Mouse (Mus musculus) hindbrain, postnatal 0 days (tissue): ENCODE results near the gene Tnk1. TPM values are rescaled to one million over a fixed set of nuclear protein-coding genes. Genes with fewer than 3 reads are reported as not detected.
A peak's percentile ranks its signal among the peaks of the same experiment; 100 is the strongest.

Experiments
- ATAC-seq: fragments of 200-750 bp; cut with Nextera tagmentation; 2 replicates; pipeline ENCODE4 v1.8.0; 2017; ENCODE audit warnings: mild to moderate bottlenecking, moderate TSS enrichment, moderate library complexity
- DNase-seq: peaks from one replicate; pipeline ENCODE4 v3.0.0-alpha.2; 2015; ENCODE audit warnings: low spot score
- H3K27ac ChIP-seq: fragments of 300-500 bp; sonication (generic); 2 replicates; pipeline ENCODE4 v1.5.1; 2014; ENCODE audit warnings: mild to moderate bottlenecking
- H3K27me3 ChIP-seq: fragments of 300-500 bp; sonication (generic); 2 replicates; pipeline ENCODE4 v1.6.1; 2014; ENCODE audit warnings: low read length, mixed read lengths; ENCODE audit not compliant: insufficient read depth
- H3K36me3 ChIP-seq: fragments of 300-500 bp; sonication (generic); 2 replicates; pipeline ENCODE4 v1.6.1; 2014; ENCODE audit warnings: low read length, mixed read lengths; ENCODE audit not compliant: insufficient read depth
- H3K4me1 ChIP-seq: fragments of 300-500 bp; sonication (generic); 2 replicates; pipeline ENCODE4 v1.6.1; 2014; ENCODE audit warnings: antibody characterized with exemption, low read length, mixed read lengths; ENCODE audit not compliant: insufficient read depth
- H3K4me2 ChIP-seq: fragments of 300-500 bp; sonication (generic); 2 replicates; pipeline ENCODE4 v1.6.1; 2014; ENCODE audit warnings: low read depth, mild to moderate bottlenecking, low read length, moderate library complexity, mixed read lengths
- H3K4me3 ChIP-seq: fragments of 300-500 bp; sonication (generic); 2 replicates; pipeline ENCODE4 v1.5.1; 2014; ENCODE audit warnings: low read length
- H3K9ac ChIP-seq: fragments of 300-500 bp; sonication (generic); replicated peaks from 2 replicates; pipeline ENCODE4 v1.6.1; 2014; ENCODE audit warnings: mild to moderate bottlenecking, low read length, moderate library complexity, mixed read lengths
- H3K9me3 ChIP-seq: fragments of 300-500 bp; sonication (generic); 2 replicates; pipeline ENCODE4 v1.6.1; 2016; ENCODE audit warnings: low read length, mixed read lengths
- CTCF ChIP-seq: IDR thresholded peaks from 2 replicates; pipeline ENCODE4 v1.5.1; 2016; ENCODE audit warnings: antibody characterized with exemption, control low read depth, low read depth
- WGBS: fragments of 180-500 bp; shearing (Covaris S2); extraction: QIAGEN DNeasy Blood & Tissue Kit; methylation state at CpG from one replicate; pipeline ENCODE4 v1.1.7; 2014; 5-methylcytosine and 5-hydroxymethylcytosine counted together
- polyA plus RNA-seq: library from polyadenylated mRNA; unstranded; fragments of >200 nt; fragmentation: Nextera tagmentation; extraction: Ambion mirVana; gene quantifications from 2 replicates; pipeline ENCODE4 v1.2.1, GENCODE M21; 2015
- total RNA-seq: library from RNA; depleted of rRNA; stranded (reverse); fragments of >200 nt; gene quantifications from 2 replicates; pipeline ENCODE4 v1.2.3, GENCODE M21; 2014

The Tnk1 gene
- total and polyA plus RNA-seq, 2 experiments from 2014 or later: not detected

DNA sequence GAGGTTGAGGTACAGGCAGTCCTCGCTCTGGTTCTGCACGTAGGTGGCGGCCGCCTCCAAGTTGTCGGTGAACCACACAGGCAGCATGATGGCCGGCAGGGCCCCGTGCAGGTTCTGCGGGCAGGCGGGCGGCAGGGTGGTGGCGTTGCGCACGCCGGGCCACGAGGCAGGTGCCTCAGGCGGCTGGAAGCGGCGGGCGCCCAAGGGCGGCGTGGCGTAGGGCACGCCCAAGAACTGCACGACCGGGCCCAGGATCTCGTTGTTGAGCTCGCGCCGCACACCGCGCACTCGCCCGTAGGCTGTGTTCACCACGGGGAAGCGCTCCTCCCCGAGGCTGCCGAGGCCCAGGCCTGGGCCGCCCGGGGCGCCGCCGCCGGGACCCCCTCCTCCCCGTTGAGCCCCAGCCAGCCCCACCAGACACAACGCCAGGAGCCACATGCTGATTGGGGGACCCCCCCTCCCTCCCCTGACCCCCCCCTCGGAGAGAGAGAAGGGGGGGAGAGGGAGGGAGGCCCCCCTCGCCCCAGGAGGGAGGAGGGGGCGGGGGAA lies 24.5 kb downstream of the Tnk1 start:
- no peaks in the 10 kb centered on the region for H3K27me3 ChIP-seq
- peak overlapping the region; percentile 79 for H3K9ac ChIP-seq
- peak overlapping the region; percentile 86 for H3K4me2 ChIP-seq
- H3K4me3 ChIP-seq: peak overlapping the region; percentile 72
- H3K36me3 ChIP-seq: peaks cover 10% of the 10 kb centered on the region
- DNase-seq: peak; percentile 48
- TF ChIP-seq CTCF: no peak
- peaks cover 12% of the 10 kb centered on the region for H3K4me1 ChIP-seq
- H3K27ac ChIP-seq: no peak overlapping the region
- ATAC-seq: no peak
- WGBS: 10% methylated on average over 30 of the region's 48 CpGs
- no peaks in the 10 kb centered on the region for H3K9me3 ChIP-seq

GRCm38 (mm10) chr11:69833554-69833953 lies 25.0 kb downstream of the Tnk1 start:
- peak overlapping the region; percentile 86 for H3K4me2 ChIP-seq
- H3K36me3 ChIP-seq: peaks cover 10% of the 10 kb centered on the region
- 55% methylated on average over 8 of the region's 8 CpGs for WGBS
- H3K27ac ChIP-seq: no peak overlapping the region
- H3K27me3 ChIP-seq: no peaks in the 10 kb centered on the region
- no peak for DNase-seq
- peak overlapping the region; percentile 79; the same call in 1 of the 2 replicates for H3K9ac ChIP-seq
- TF ChIP-seq CTCF: no peak
- peak overlapping the region; percentile 72 for H3K4me3 ChIP-seq
- no peak for ATAC-seq
- H3K4me1 ChIP-seq: peaks cover 11% of the 10 kb centered on the region
- no peaks in the 10 kb centered on the region for H3K9me3 ChIP-seq

DNA sequence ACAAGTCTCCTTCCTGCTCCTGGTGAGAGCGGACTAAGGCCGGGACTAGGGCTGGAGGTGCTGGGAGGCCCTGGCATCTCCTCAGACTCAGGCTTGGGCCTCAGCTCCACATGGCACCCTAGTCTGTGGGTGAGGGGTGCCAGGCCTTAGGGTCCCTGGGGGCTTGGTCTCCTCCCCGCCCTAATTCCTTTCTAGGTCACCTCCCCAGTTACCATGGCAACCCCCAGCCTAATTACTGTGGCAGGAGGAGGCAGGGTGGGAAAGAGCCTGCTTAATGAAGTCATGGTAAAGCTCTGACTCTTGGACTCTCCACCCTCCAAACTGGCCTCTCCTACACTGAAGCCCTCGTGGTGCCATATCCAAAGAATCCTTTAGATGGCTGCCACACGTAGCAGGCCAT lies 29.7 kb downstream of the Tnk1 start:
- ATAC-seq (no peak), DNase-seq (no peak)
- Histone ChIP-seq H3K27me3 (no peaks in the 10 kb centered on the region), H3K4me3 (no peak overlapping the region), H3K4me1 (no peaks in the 10 kb centered on the region), H3K9me3 (no peaks in the 10 kb centered on the region), H3K4me2 (no peak overlapping the region), H3K27ac (no peak overlapping the region), H3K9ac (no peak overlapping the region), H3K36me3 (peaks cover 51% of the 10 kb centered on the region)
- 51% methylated on average over 5 of the region's 5 CpGs for WGBS
- no peak for TF ChIP-seq CTCF

DNA sequence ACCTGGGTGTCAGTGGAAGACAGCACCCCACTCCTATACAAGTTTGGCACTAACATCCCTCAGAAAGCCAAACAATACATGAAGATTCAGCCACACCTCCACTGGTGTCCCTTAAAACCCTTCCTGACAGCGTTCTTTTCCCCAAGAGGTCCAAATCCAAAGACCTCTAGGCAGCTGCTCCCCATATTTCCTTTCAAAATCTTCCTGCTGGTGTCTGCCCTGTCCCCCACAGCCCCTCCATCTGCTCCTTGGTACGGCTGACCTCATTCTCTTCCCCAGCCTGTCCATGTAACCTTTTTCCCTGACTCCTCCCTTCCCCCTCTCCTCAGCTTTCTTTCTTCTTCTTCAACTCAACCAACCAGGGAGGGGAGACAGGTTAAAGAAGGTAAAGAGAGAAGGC lies 35.1 kb downstream of the Tnk1 start:
- DNase-seq (no peak), ATAC-seq (no peak)
- WGBS: 58% methylated on average over 2 of the region's 2 CpGs
- Histone ChIP-seq H3K4me1 (no peaks in the 10 kb centered on the region), H3K9me3 (no peaks in the 10 kb centered on the region), H3K4me3 (no peak overlapping the region), H3K27me3 (no peaks in the 10 kb centered on the region), H3K4me2 (no peak overlapping the region), H3K9ac (no peak overlapping the region), H3K36me3 (peaks cover 43% of the 10 kb centered on the region), H3K27ac (no peak overlapping the region)
- TF ChIP-seq CTCF: no peak

- Histone ChIP-seq H3K9ac (no peak within 1 kb of the TSS), H3K4me2 (no peak within 1 kb of the TSS), H3K4me3 (no peak within 1 kb of the TSS), H3K4me1 (no peaks in the 10 kb centered on the region), H3K9me3 (no peaks in the 10 kb centered on the region), H3K27ac (no peak within 1 kb of the TSS), H3K27me3 (no peaks in the 10 kb centered on the region), H3K36me3 (peaks cover 29% of the 10 kb centered on the region)
- DNase-seq (no peak), ATAC-seq (no peak)
- no peak for TF ChIP-seq CTCF
- 84% methylated on average over 3 of the region's 3 CpGs for WGBS
Measured at GRCm38 (mm10) chr11:69822080-69822479, 36.5 kb downstream of the Tnk1 start, which contains the start of gene Spem1. Gene Spem1 (minus strand): TSS chr11:69822180.

DNA sequence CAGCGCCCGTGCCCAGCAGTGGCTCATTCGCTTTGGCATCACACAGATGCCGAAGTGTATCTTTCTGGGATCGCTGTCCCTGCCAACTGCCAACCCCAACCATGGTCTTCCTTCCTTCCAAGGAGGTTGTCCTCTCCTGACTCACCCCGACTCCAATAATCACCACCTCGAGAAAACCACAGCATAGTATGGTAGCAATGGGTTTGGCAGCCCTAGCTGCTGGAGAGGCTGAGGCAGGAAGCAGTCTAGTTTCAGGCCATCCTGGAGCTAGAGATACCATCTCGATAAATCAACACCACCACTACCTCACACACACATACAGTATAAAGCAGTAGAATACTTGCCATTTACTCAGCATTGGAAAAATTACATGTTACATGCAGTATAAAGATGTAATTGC lies 39.7 kb downstream of the Tnk1 start:
- Histone ChIP-seq H3K27me3 (no peaks in the 10 kb centered on the region), H3K4me3 (no peak overlapping the region), H3K36me3 (peaks cover 2% of the 10 kb centered on the region; the same call in 1 of the 2 replicates), H3K27ac (no peak overlapping the region), H3K9me3 (no peaks in the 10 kb centered on the region), H3K4me1 (no peaks in the 10 kb centered on the region), H3K9ac (no peak overlapping the region), H3K4me2 (no peak overlapping the region)
- no peak for ATAC-seq
- no peak for DNase-seq
- TF ChIP-seq CTCF: no peak
- 93% methylated on average over 8 of the region's 8 CpGs for WGBS

DNA sequence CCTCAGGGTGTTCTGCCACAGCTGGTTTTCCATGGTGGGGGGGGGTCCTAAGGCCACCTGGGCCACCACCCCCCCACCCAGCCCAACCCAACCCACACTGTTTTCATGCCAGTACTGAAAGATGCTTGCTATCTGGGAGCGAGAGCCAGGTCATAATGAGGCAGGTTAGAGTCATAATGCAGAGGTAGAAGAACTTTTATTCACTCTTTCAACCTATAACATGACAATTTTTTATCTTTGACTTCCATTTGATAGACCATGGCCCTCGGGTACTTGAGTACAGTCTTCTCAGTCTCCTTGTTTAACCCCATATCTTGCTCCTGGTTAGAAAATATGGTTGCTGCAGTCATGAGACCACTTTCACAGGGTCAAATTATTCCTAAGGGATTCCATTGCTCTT lies 40.2 kb downstream of the Tnk1 start, which contains the start of gene Spem2:
Gene Spem2, minus strand, starts transcription at position 101 of the 400 bp plus-strand sequence.
- Histone ChIP-seq H3K4me2 (no peak within 1 kb of the TSS), H3K9me3 (no peaks in the 10 kb centered on the region), H3K9ac (no peak within 1 kb of the TSS), H3K4me1 (no peaks in the 10 kb centered on the region), H3K4me3 (no peak within 1 kb of the TSS), H3K27ac (no peak within 1 kb of the TSS), H3K27me3 (no peaks in the 10 kb centered on the region), H3K36me3 (no peaks in the 10 kb centered on the region)
- WGBS: 81% methylated on average over 2 of the region's 2 CpGs
- no peak for DNase-seq
- no peak for TF ChIP-seq CTCF
- no peak for ATAC-seq
